15 mouse cellular contexts compared by ENCODE assay signal in the genomic region with DNA sequence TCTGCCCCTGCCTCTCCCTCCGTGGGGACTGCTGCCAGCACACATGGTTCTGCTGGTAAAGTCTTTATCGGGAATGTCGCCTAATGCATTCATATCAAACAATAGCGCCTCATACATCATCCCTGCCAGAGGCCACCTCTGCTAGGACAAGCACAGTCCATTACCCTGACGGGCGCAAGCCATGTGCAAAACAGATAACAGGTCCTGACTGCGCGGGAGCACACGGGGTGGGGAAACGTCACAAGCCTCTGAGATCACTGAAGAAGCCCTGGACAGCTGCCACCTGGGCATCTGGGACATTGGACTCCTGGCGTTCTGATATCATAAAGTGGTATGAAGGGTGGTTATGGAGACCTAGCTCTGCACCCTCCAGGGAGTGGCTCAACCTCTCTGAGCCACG.
DNase-seq lines count a peak whose midpoint lies in the region; ATAC-seq and TF ChIP-seq lines count a peak whose summit lies in the region.
"Had no signal": no experiment of that assay in that cellular context is flagged by ENCODE, and none has a peak within 500 bp of the region (broad histone marks: within the 10 kb centered on the region; RNA-seq: fewer than 3 reads in every experiment).

No protein-coding gene starts in this region.

- no peak for TF ChIP-seq CTCF in cerebellum, adult 2 months (IDR thresholded peaks at IDR 0.05; ENCODE audit: borderline replicate concordance, insufficient read depth, low read depth, low read length)
- TF ChIP-seq CTCF in brain, embryonic 14.5 days (IDR thresholded peaks at IDR 0.05; ENCODE audit: borderline replicate concordance, extremely low read depth, insufficient read depth, insufficient read length), result no peak

- ATAC-seq in hindbrain, embryonic 11.5 days (ENCODE audit: low FRiP score), result no peak
- ATAC-seq in hindbrain, embryonic 16.5 days, result no peak
- ATAC-seq in megakaryocyte progenitor cell, adult 5-6 weeks (replicated peaks; ENCODE audit: poor library complexity), result peak; percentile 73
- ATAC-seq in forebrain, embryonic 13.5 days, result no peak

- no peak overlapping the region for H3K9ac ChIP-seq in hindbrain, embryonic 11.5 days (ENCODE audit: low read depth, low read length)
- no peak overlapping the region for H3K9ac ChIP-seq in hindbrain, embryonic 16.5 days (ENCODE audit: low read depth, low read length)
- no peak overlapping the region for H3K9ac ChIP-seq in forebrain, embryonic 13.5 days
- H3K9ac ChIP-seq: lung, embryonic 15.5 days; neural tube, embryonic 12.5 days had no signal

- no peak for TF ChIP-seq POLR2A in cerebellum, adult 2 months (IDR thresholded peaks at IDR 0.05; ENCODE audit: borderline replicate concordance, insufficient read depth, low read length)
- TF ChIP-seq POLR2A in brain, embryonic 14.5 days (IDR thresholded peaks at IDR 0.05; ENCODE audit: borderline replicate concordance, extremely low read depth, insufficient read depth, insufficient read length, poor library complexity, severe bottlenecking), result no peak

- no peaks in the 10 kb centered on the region for H3K36me3 ChIP-seq in hindbrain, embryonic 11.5 days (ENCODE audit: control insufficient read depth, insufficient read depth, low read length)
- H3K36me3 ChIP-seq in hindbrain, embryonic 16.5 days (ENCODE audit: control insufficient read depth, insufficient read depth, low read length), result no peaks in the 10 kb centered on the region
- H3K36me3 ChIP-seq in forebrain, embryonic 13.5 days (ENCODE audit: poor library complexity, severe bottlenecking), result no peaks in the 10 kb centered on the region
- H3K36me3 ChIP-seq: G1E; lung, embryonic 15.5 days; neural tube, embryonic 12.5 days had no signal

- H3K4me1 ChIP-seq in cerebellum, adult 2 months (ENCODE audit: control insufficient read depth, insufficient read depth, low read length), result peaks cover 11% of the 10 kb centered on the region
- H3K4me1 ChIP-seq in hindbrain, embryonic 11.5 days (replicated peaks; ENCODE audit: control insufficient read depth, insufficient read depth, low read length), result peaks cover 12% of the 10 kb centered on the region; the same call in 1 of the 2 replicates
- no peaks in the 10 kb centered on the region; the same call in 1 of the 2 replicates for H3K4me1 ChIP-seq in hindbrain, embryonic 16.5 days (ENCODE audit: control insufficient read depth, insufficient read depth, low read depth, low read length)
- H3K4me1 ChIP-seq in forebrain, embryonic 13.5 days, result peaks cover 13% of the 10 kb centered on the region

- H3K27ac ChIP-seq in cerebellum, adult 2 months (ENCODE audit: insufficient read depth, low read length), result no peak overlapping the region
- H3K27ac ChIP-seq in hindbrain, embryonic 11.5 days (ENCODE audit: low read depth, low read length), result no peak overlapping the region
- H3K27ac ChIP-seq in hindbrain, embryonic 16.5 days (ENCODE audit: low read depth, low read length), result no peak overlapping the region
- H3K27ac ChIP-seq in forebrain, embryonic 13.5 days, result no peak overlapping the region
- H3K27ac ChIP-seq: lung, embryonic 15.5 days; neural tube, embryonic 12.5 days had no signal

- H3K27me3 ChIP-seq in cerebellum, adult 2 months (ENCODE audit: control insufficient read depth, insufficient read depth, low read length), result no peaks in the 10 kb centered on the region
- no peaks in the 10 kb centered on the region for H3K27me3 ChIP-seq in hindbrain, embryonic 11.5 days (ENCODE audit: control insufficient read depth, insufficient read depth, low read length)
- no peaks in the 10 kb centered on the region for H3K27me3 ChIP-seq in hindbrain, embryonic 16.5 days (replicated peaks; ENCODE audit: control insufficient read depth, insufficient read depth, low read length)
- peaks cover 10% of the 10 kb centered on the region for H3K27me3 ChIP-seq in forebrain, embryonic 13.5 days
- H3K27me3 ChIP-seq: lung, embryonic 15.5 days had no signal

- no peak overlapping the region for H3K4me2 ChIP-seq in hindbrain, embryonic 11.5 days (replicated peaks; ENCODE audit: low read depth, low read length)
- H3K4me2 ChIP-seq in hindbrain, embryonic 16.5 days (ENCODE audit: low read length), result no peak overlapping the region
- no peak overlapping the region for H3K4me2 ChIP-seq in forebrain, embryonic 13.5 days
- H3K4me2 ChIP-seq: lung, embryonic 15.5 days; neural tube, embryonic 12.5 days had no signal

- H3K4me3 ChIP-seq in cerebellum, adult 2 months (replicated peaks; ENCODE audit: insufficient read depth, low read depth, low read length), result no peak overlapping the region
- no peak overlapping the region for H3K4me3 ChIP-seq in hindbrain, embryonic 11.5 days (ENCODE audit: low read depth, low read length)
- H3K4me3 ChIP-seq in hindbrain, embryonic 16.5 days (ENCODE audit: low read length), result no peak overlapping the region
- H3K4me3 ChIP-seq in forebrain, embryonic 13.5 days, result no peak overlapping the region
- H3K4me3 ChIP-seq: lung, embryonic 15.5 days; neural tube, embryonic 12.5 days had no signal

- H3K9me3 ChIP-seq in hindbrain, embryonic 11.5 days (ENCODE audit: control insufficient read depth, low read length), result no peaks in the 10 kb centered on the region
- no peaks in the 10 kb centered on the region for H3K9me3 ChIP-seq in hindbrain, embryonic 16.5 days (ENCODE audit: control insufficient read depth, low read length)
- H3K9me3 ChIP-seq in forebrain, embryonic 13.5 days (replicated peaks), result no peaks in the 10 kb centered on the region
- H3K9me3 ChIP-seq: G1E; lung, embryonic 15.5 days; neural tube, embryonic 12.5 days had no signal

- 37% methylated on average over 12 of the region's 12 CpGs for WGBS in cerebellum, adult 2 months
- WGBS in hindbrain, embryonic 11.5 days, result 57% methylated on average over 12 of the region's 12 CpGs
- 43% methylated on average over 12 of the region's 12 CpGs for WGBS in hindbrain, embryonic 16.5 days
- 73% methylated on average over 12 of the region's 12 CpGs for WGBS in forebrain, embryonic 13.5 days

- DNase-seq in cerebellum, adult 2 months, result peak; percentile 18 to 25
- DNase-seq in cerebellum, adult 9-10 months, result no peak
- peak; percentile 43 for DNase-seq in hindbrain, embryonic 11.5 days (ENCODE audit: low spot score)
- DNase-seq in brain, embryonic 14.5 days (ENCODE audit: low read depth), result peak; percentile 35
- no peak for DNase-seq in kidney, postnatal 25 days
- DNase-seq: cerebellum, adult 8-10 months; layer of hippocampus, postnatal 36 days; midbrain, embryonic 14.5 days; thymus, postnatal 4 days had no signal

Comparison
In these comparisons a context has a peak if more than half of its experiments do, and no peak if none do; other contexts are left out.
1. DNase-seq: peak in cerebellum, adult 2 months (2 of 2), hindbrain, embryonic 11.5 days (single experiment) and brain, embryonic 14.5 days (single experiment); none in cerebellum, adult 9-10 months (single experiment) and kidney, postnatal 25 days (0 of 2).